Mouse (Mus musculus): ENCODE results near the gene Prl7a1.

- TF ChIP-seq GATA1 (IDR thresholded peaks at IDR 0.05; ENCODE audit: borderline replicate concordance, low read length) (no peak), FLI1 (IDR thresholded peaks at IDR 0.05; ENCODE audit: low read length) (no peak)
Observed at GRCm38 (mm10) chr13:27642393-27642792, at the start of gene Prl7a1.
